11 mouse cellular contexts compared by ENCODE assay signal in the genomic region with DNA sequence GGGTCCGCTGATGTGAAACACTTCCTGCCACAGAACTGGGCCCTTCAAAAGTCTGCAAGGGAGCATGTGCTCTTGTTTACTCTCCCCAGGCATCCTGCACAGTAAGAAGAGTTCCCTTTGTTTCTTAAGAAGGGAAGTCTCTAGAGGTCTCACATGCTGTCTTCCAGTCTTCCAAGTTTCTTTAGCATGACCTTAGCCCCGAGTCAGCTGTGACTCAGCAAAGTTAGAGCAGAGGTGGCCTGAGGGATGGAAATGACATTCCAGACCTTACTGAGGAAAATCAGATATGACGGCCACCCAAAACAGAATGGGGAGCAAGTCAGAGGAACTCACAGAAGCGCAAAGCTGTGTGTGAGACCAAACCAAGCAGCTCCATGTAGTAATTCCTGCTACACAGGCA. TPM values are rescaled to one million over a fixed set of nuclear protein-coding genes. Genes with fewer than 3 reads are reported as not detected.
DNase-seq lines count a peak whose midpoint lies in the region; ATAC-seq lines count a peak whose summit lies in the region.
"Had no signal": no experiment of that assay in that cellular context is flagged by ENCODE, and none has a peak within 500 bp of the region (broad histone marks: within the 10 kb centered on the region; RNA-seq: fewer than 3 reads in every experiment).

No protein-coding gene starts in this region.

- no peak overlapping the region for H3K4me3 ChIP-seq in kidney, embryonic 15.5 days (replicated peaks)
- H3K4me3 ChIP-seq: midbrain, embryonic 12.5 days had no signal

- peaks cover 20% of the 10 kb centered on the region for H3K36me3 ChIP-seq in kidney, embryonic 15.5 days

- no peaks in the 10 kb centered on the region for H3K9me3 ChIP-seq in kidney, embryonic 15.5 days (replicated peaks)
- H3K9me3 ChIP-seq: midbrain, embryonic 12.5 days had no signal

- 61% methylated on average over 4 of the region's 4 CpGs for WGBS in kidney, embryonic 15.5 days

- DNase-seq in gastrocnemius, adult 18-20 months (ENCODE audit: low spot score) = peak; percentile 44
- DNase-seq in gastrocnemius, adult 8-10 months (ENCODE audit: low spot score in 2 of 2) = no peak
- peak; percentile 21 for DNase-seq in urinary bladder, postnatal 14 days (ENCODE audit: low spot score)
- DNase-seq in urinary bladder, adult 2 months (ENCODE audit: low spot score) = no peak
- no peak for DNase-seq in right cerebral cortex, postnatal 36 days (ENCODE audit: low spot score in 2 of 2)
- no peak for DNase-seq in lung, postnatal 25 days (ENCODE audit: low spot score)
- DNase-seq: cerebellum, adult 9-11 months had no signal

- peak overlapping the region; percentile 33; the same call in 1 of the 2 replicates for H3K27ac ChIP-seq in kidney, embryonic 15.5 days
- H3K27ac ChIP-seq: midbrain, embryonic 12.5 days had no signal

- H3K9ac ChIP-seq in kidney, embryonic 15.5 days = no peak overlapping the region
- H3K9ac ChIP-seq: midbrain, embryonic 12.5 days had no signal

- H3K27me3 ChIP-seq in kidney, embryonic 15.5 days = no peaks in the 10 kb centered on the region
- H3K27me3 ChIP-seq: midbrain, embryonic 12.5 days had no signal

- H3K4me1 ChIP-seq in kidney, embryonic 15.5 days = peaks cover 30% of the 10 kb centered on the region

- H3K4me2 ChIP-seq in kidney, embryonic 15.5 days = no peak overlapping the region
- H3K4me2 ChIP-seq: midbrain, embryonic 12.5 days had no signal

- no peak for ATAC-seq in kidney, embryonic 15.5 days (replicated peaks; ENCODE audit: low FRiP score)
- no peak for ATAC-seq in inflammation-experienced regulatory T-cells, adult 6 months
- ATAC-seq: activated CD4-positive, CD25-positive, alpha-beta regulatory T cell, adult 4 months had no signal

RNA-seq across cellular contexts. Expression of a gene that starts 37.8 kb away (rescaled TPM):
- total RNA-seq in gastrocnemius, adult 18-20 months (2021) = 10 to 100 TPM; 21.4 to 21.9 TPM
- total RNA-seq in gastrocnemius, adult 8-10 months (2022) = 10 to 100 TPM; 17.0 to 23.9 (median 23.5) TPM
- 3.5 and 10.7 TPM in 2 replicates for polyA plus RNA-seq in urinary bladder, adult 2 months (2012; rRNA removed)
- 10.3 and 11.1 TPM in 2 replicates for polyA plus RNA-seq in kidney, embryonic 15.5 days (2015; fragmentation: Nextera tagmentation; extraction: Ambion mirVana)
- polyA plus RNA-seq in inflammation-experienced regulatory T-cells, adult 6 months (2017; shearing (Covaris generic)) = 10 to 100 TPM in 2 of 3 experiments, 1 to 10 TPM in 1; 8.6 to 17.1 (median 14.3) TPM

RNA-seq across cellular contexts. Expression of a gene that starts 56.2 kb away (rescaled TPM):
- 10 to 100 TPM; 29.2 to 32.2 TPM for total RNA-seq in gastrocnemius, adult 18-20 months (2021)
- total RNA-seq in gastrocnemius, adult 8-10 months (2022) = 10 to 100 TPM; 30.2 to 38.3 (median 33.0) TPM
- polyA plus RNA-seq in urinary bladder, adult 2 months (2012; rRNA removed) = 23.4 and 26.3 TPM in 2 replicates
- 39.8 and 40.4 TPM in 2 replicates for polyA plus RNA-seq in kidney, embryonic 15.5 days (2015; fragmentation: Nextera tagmentation; extraction: Ambion mirVana)
- polyA plus RNA-seq in inflammation-experienced regulatory T-cells, adult 6 months (2017; shearing (Covaris generic)) = 10 to 100 TPM; 12.6 to 16.9 (median 14.1) TPM

Comparison
In these comparisons a context has a peak if more than half of its experiments do, and no peak if none do; other contexts are left out.
1. DNase-seq: peak in gastrocnemius, adult 18-20 months (single experiment) and urinary bladder, postnatal 14 days (single experiment); none in gastrocnemius, adult 8-10 months (0 of 2), urinary bladder, adult 2 months (single experiment), right cerebral cortex, postnatal 36 days (0 of 2) and lung, postnatal 25 days (single experiment).